In genomic region chr7:132982639-132983038, GRCm38 (mm10) we compare ENCODE assay signal across 21 mouse cellular contexts. TPM values are rescaled to one million over a fixed set of nuclear protein-coding genes. Genes with fewer than 3 reads are reported as not detected.
DNase-seq lines count a peak whose midpoint lies in the region; ATAC-seq and TF ChIP-seq lines count a peak whose summit lies in the region.
"Had no signal": no experiment of that assay in that cellular context is flagged by ENCODE, and none has a peak within 500 bp of the region (broad histone marks: within the 10 kb centered on the region; RNA-seq: fewer than 3 reads in every experiment).

No protein-coding gene starts in this region.

- no peak overlapping the region for H3K9ac ChIP-seq in hindbrain, embryonic 11.5 days (ENCODE audit: low read depth, low read length)
- H3K9ac ChIP-seq in hindbrain, embryonic 16.5 days (ENCODE audit: low read depth, low read length): no peak overlapping the region
- H3K9ac ChIP-seq: heart, embryonic 13.5 days; liver, embryonic 13.5 days had no signal

- WGBS in hindbrain, embryonic 11.5 days: 57% methylated on average over 3 of the region's 3 CpGs
- 24% methylated on average over 3 of the region's 3 CpGs for WGBS in hindbrain, embryonic 16.5 days
- 77% methylated on average over 3 of the region's 3 CpGs for WGBS in macrophage (ENCODE audit: missing documents)

- ATAC-seq in hindbrain, embryonic 11.5 days (ENCODE audit: low FRiP score): no peak
- no peak; the same call in 1 of the 2 replicates for ATAC-seq in hindbrain, embryonic 16.5 days
- ATAC-seq in Patski: peak; percentile 17
- ATAC-seq: activated CD4-positive, CD25-positive, alpha-beta regulatory T cell, adult 4 months; intestine, postnatal 0 days; lung, postnatal 0 days had no signal

- peak; percentile 28 for DNase-seq in embryo, embryonic 10 days (ENCODE audit: low spot score)
- DNase-seq in embryo, embryonic 9.5 days (ENCODE audit: extremely low spot score): no peak
- DNase-seq in hindbrain, embryonic 11.5 days (ENCODE audit: low spot score): peak; percentile 34
- DNase-seq in Patski (ENCODE audit: low read depth, low spot score): no peak
- no peak for DNase-seq in retina, postnatal 1 day
- no peak for DNase-seq in frontal cortex, postnatal 14 days (ENCODE audit: low spot score in 2 of 2)
- DNase-seq: adrenal gland, postnatal 14 days; cerebellum, adult 2 months; gastrocnemius, postnatal 25 days; layer of hippocampus, postnatal 36 days; left cerebral cortex, postnatal 4 days; liver, embryonic 13.5 days had no signal

- no peaks in the 10 kb centered on the region for H3K27me3 ChIP-seq in hindbrain, embryonic 11.5 days (ENCODE audit: control insufficient read depth, insufficient read depth, low read length)
- no peaks in the 10 kb centered on the region for H3K27me3 ChIP-seq in hindbrain, embryonic 16.5 days (replicated peaks; ENCODE audit: control insufficient read depth, insufficient read depth, low read length)
- H3K27me3 ChIP-seq in Patski: no peaks in the 10 kb centered on the region
- H3K27me3 ChIP-seq: heart, embryonic 13.5 days; liver, embryonic 13.5 days; megakaryocyte, embryonic 14.5 days had no signal

- no peak for TF ChIP-seq CTCF in Patski (IDR thresholded peaks at IDR 0.05)

- H3K4me1 ChIP-seq in hindbrain, embryonic 11.5 days (replicated peaks; ENCODE audit: control insufficient read depth, insufficient read depth, low read length): no peaks in the 10 kb centered on the region
- H3K4me1 ChIP-seq in hindbrain, embryonic 16.5 days (ENCODE audit: control insufficient read depth, insufficient read depth, low read depth, low read length): no peaks in the 10 kb centered on the region

- POLR2A ChIA-PET in Patski (lab: Charles Lee): no interaction called here

- H3K36me3 ChIP-seq in hindbrain, embryonic 11.5 days (ENCODE audit: control insufficient read depth, insufficient read depth, low read length): 0 out of 2 replicates have a peak, but pooled peaks cover 2% of the 10 kb centered on the region
- peaks cover 7% of the 10 kb centered on the region; the same call in 1 of the 2 replicates for H3K36me3 ChIP-seq in hindbrain, embryonic 16.5 days (ENCODE audit: control insufficient read depth, insufficient read depth, low read length)
- peaks cover 22% of the 10 kb centered on the region for H3K36me3 ChIP-seq in macrophage (ENCODE audit: inconsistent target)

- H3K79me2 ChIP-seq in macrophage (ENCODE audit: inconsistent target): no peaks in the 10 kb centered on the region

- H3K4me3 ChIP-seq in hindbrain, embryonic 11.5 days (ENCODE audit: low read depth, low read length): no peak overlapping the region
- H3K4me3 ChIP-seq in hindbrain, embryonic 16.5 days (ENCODE audit: low read length): no peak overlapping the region
- no peak overlapping the region for H3K4me3 ChIP-seq in macrophage (ENCODE audit: inconsistent target)
- H3K4me3 ChIP-seq: heart, embryonic 13.5 days; hindbrain, embryonic 10.5 days; liver, embryonic 13.5 days; megakaryocyte, embryonic 14.5 days had no signal

- CTCF ChIA-PET in Patski (lab: Charles Lee): no interaction called here

- H3K27ac ChIP-seq in hindbrain, embryonic 11.5 days (ENCODE audit: low read depth, low read length): no peak overlapping the region
- no peak overlapping the region for H3K27ac ChIP-seq in hindbrain, embryonic 16.5 days (ENCODE audit: low read depth, low read length)
- H3K27ac ChIP-seq in macrophage: 0 out of 2 replicates have a peak overlapping the region, but pooled peaks have one; percentile 4
- H3K27ac ChIP-seq: heart, embryonic 13.5 days; hindbrain, embryonic 10.5 days; liver, embryonic 13.5 days; stomach, postnatal 0 days had no signal

- H3K4me2 ChIP-seq in hindbrain, embryonic 11.5 days (replicated peaks; ENCODE audit: low read depth, low read length): no peak overlapping the region
- H3K4me2 ChIP-seq in hindbrain, embryonic 16.5 days (ENCODE audit: low read length): no peak overlapping the region
- H3K4me2 ChIP-seq: heart, embryonic 13.5 days; liver, embryonic 13.5 days had no signal

- in situ Hi-C loops in Patski (cut with MboI; ENCODE audit: low pct_unique_long_range_greater_than_20kb): no loop called here

- no peaks in the 10 kb centered on the region for H3K9me3 ChIP-seq in hindbrain, embryonic 11.5 days (ENCODE audit: control insufficient read depth, low read length)
- H3K9me3 ChIP-seq in hindbrain, embryonic 16.5 days (ENCODE audit: control insufficient read depth, low read length): no peaks in the 10 kb centered on the region
- H3K9me3 ChIP-seq: heart, embryonic 13.5 days; hindbrain, embryonic 10.5 days; liver, embryonic 13.5 days; megakaryocyte, embryonic 14.5 days had no signal

RNA-seq across cellular contexts. Expression of gene Zranb1, which starts 51.7 kb away (rescaled TPM):
- polyA plus RNA-seq in hindbrain, embryonic 11.5 days (2014; fragmentation: Nextera tagmentation; extraction: Ambion mirVana): 17.9 and 18.7 TPM in 2 replicates
- 14.1 and 14.9 TPM in 2 replicates for polyA plus RNA-seq in hindbrain, embryonic 16.5 days (2015; fragmentation: Nextera tagmentation; extraction: Ambion mirVana)
- polyA plus RNA-seq in Patski (2021) (22.9 TPM), macrophage (2018) (10.1 to 17.5 TPM (median 10.4 TPM) in 3 replicates)
- 10 to 100 TPM; 33.1 to 84.5 (median 52.5) TPM for total RNA-seq in macrophage (2018; cell fraction: chromatin; rRNA removed)
- 10 to 100 TPM in 18 of 26 experiments, 1 to 10 TPM in 8; 8.7 to 15.7 (median 11.4) TPM for total RNA-seq in macrophage (2018; cell fraction: cytosol; rRNA removed)
- total RNA-seq in macrophage (2018; cell fraction: nucleus; rRNA removed): 10 to 100 TPM; 16.3 to 48.6 (median 31.7) TPM

Comparison
In these comparisons a context has a peak if more than half of its experiments do, and no peak if none do; other contexts are left out.
1. DNase-seq: peak in embryo, embryonic 10 days (single experiment) and hindbrain, embryonic 11.5 days (single experiment); none in embryo, embryonic 9.5 days (single experiment), Patski (single experiment), retina, postnatal 1 day (single experiment) and frontal cortex, postnatal 14 days (0 of 2).